Mouse (Mus musculus) megakaryocyte-erythroid progenitor cell, adult 5-6 weeks (primary cell): ENCODE data around the gene Olfr1301. TPM values are rescaled to one million over a fixed set of nuclear protein-coding genes. Genes with fewer than 3 reads are reported as not detected.

ENCODE experiments used
- ATAC-seq: replicated peaks from 2 replicates; pipeline ENCODE4 v1.8.0; 2016; ENCODE audit warnings: mild to moderate bottlenecking, inconsistent platforms; ENCODE audit not compliant: severe bottlenecking, poor library complexity, low FRiP score, low TSS enrichment
- total RNA-seq, 2 experiments: library from RNA; stranded (forward) in 1 of 2; stranded (reverse) in 1 of 2; fragments of 200-1000, 215-1000 nt in 1 of 2; fragments of >200 nt in 1 of 2; fragmentation: Nextera tagmentation in 1 of 2; gene quantifications; 2 replicates each; pipeline ENCODE4 v1.2.3; 2014 to 2017

Olfr1301 gene
- total RNA-seq (2014; fragmentation: Nextera tagmentation) (not detected in 2 replicates), total RNA-seq (2017) (not detected in 2 replicates)

DNA sequence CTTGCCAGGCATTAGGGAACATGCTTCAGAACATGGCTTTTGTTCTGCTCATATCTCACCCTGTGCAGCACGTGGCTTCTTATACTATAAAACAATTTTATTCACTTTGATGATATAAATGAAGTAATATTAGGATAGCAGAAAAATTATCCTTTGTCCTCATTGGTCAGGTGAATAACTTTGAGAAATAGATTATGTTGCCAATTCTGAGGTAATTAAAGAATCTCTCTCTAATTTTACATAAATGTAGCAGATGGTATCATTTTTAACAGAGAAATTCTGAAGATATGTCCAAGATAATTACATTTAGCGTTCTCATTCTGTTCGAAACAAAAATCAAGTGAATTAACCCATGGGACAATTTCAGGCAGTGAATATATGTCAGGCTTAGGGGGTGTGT lies at the start of gene Olfr1301:
TSS of gene Olfr1301 (plus strand) at position 301 of the 400 bp plus-strand sequence.
- ATAC-seq, result no peak

DNA sequence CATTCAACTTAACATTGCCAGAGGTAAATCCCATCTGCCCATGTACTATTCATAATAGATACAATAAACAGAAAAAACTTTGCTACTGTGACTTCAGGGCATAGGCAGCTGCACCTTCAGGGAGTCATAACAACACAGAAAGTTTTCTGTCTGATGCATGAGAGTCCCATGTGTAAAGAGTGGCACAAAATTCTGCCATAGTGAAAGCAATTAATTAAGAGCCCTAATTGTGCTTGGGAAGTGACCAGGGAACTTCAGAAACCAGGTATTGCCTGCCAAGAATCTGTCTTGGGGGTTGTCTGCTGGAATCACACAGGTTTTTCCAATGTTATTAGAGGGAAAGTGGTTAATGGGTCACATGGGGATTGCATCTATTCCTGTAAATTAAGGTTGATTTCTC lies 24.1 kb upstream of the Olfr1301 start:
- ATAC-seq, result no peak

DNA sequence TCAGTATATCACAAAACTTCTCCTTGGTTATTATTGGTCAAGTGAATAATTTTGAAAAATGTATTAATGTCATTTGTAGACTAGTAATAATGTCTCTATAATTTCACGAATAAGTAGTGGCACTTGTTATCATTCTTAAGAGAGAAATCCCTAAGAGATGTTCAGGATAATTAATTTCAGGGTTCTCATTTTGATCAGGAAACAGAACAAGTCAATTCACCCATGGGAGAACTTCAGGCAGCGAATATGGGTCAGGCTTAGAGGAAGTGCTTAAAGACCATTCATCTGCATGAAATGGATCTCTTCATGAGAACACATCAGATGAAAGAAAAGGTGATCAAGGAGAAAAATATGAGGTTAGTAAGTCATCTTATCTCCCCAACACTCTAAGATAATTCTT lies 26.3 kb downstream of the Olfr1301 start, which contains the start of gene Olfr1302:
TSS of gene Olfr1302 (plus strand) at position 301 of the 400 bp plus-strand sequence.
- no peak for ATAC-seq

Other genes starting within 250 kb of the Olfr1301 start
- gene Olfr1293-ps, start 225.8 kb upstream of the Olfr1301 start, total RNA-seq (2014; fragmentation: Nextera tagmentation), result not detected in 2 replicates
- not detected in 2 replicates for gene Olfr1293-ps, start 225.8 kb upstream of the Olfr1301 start, total RNA-seq (2017)
- not detected in 2 replicates for gene Olfr1294, start 210.7 kb upstream of the Olfr1301 start, total RNA-seq (2014; fragmentation: Nextera tagmentation)
- gene Olfr1294, start 210.7 kb upstream of the Olfr1301 start, total RNA-seq (2017), result not detected in 2 replicates
- gene Olfr1295, start 181.3 kb upstream of the Olfr1301 start, total RNA-seq (2014; fragmentation: Nextera tagmentation), result not detected in 2 replicates
- gene Olfr1295, start 181.3 kb upstream of the Olfr1301 start, total RNA-seq (2017), result not detected in 2 replicates
- gene Olfr1297, start 124.5 kb upstream of the Olfr1301 start, total RNA-seq (2014; fragmentation: Nextera tagmentation), result not detected in 2 replicates
- gene Olfr1297, start 124.5 kb upstream of the Olfr1301 start, total RNA-seq (2017), result not detected in 2 replicates
- not detected in 2 replicates for gene Olfr1298, start 101.8 kb upstream of the Olfr1301 start, total RNA-seq (2014; fragmentation: Nextera tagmentation)
- gene Olfr1298, start 101.8 kb upstream of the Olfr1301 start, total RNA-seq (2017), result not detected in 2 replicates
- not detected in 2 replicates for gene Olfr1299, start 89.6 kb upstream of the Olfr1301 start, total RNA-seq (2014; fragmentation: Nextera tagmentation)
- gene Olfr1299, start 89.6 kb upstream of the Olfr1301 start, total RNA-seq (2017), result not detected in 2 replicates
- gene Olfr1302, start 26.4 kb downstream of the Olfr1301 start, total RNA-seq (2014; fragmentation: Nextera tagmentation), result not detected in 2 replicates
- not detected in 2 replicates for gene Olfr1302, start 26.4 kb downstream of the Olfr1301 start, total RNA-seq (2017)
- gene Olfr1303, start 69.3 kb downstream of the Olfr1301 start, total RNA-seq (2014; fragmentation: Nextera tagmentation), result not detected in 2 replicates
- gene Olfr1303, start 69.3 kb downstream of the Olfr1301 start, total RNA-seq (2017), result not detected in 2 replicates
- gene Olfr1305, start 126.1 kb downstream of the Olfr1301 start, total RNA-seq (2014; fragmentation: Nextera tagmentation), result not detected in 2 replicates
- not detected in 2 replicates for gene Olfr1305, start 126.1 kb downstream of the Olfr1301 start, total RNA-seq (2017)
- gene Olfr1306, start 165.3 kb downstream of the Olfr1301 start, total RNA-seq (2014; fragmentation: Nextera tagmentation), result not detected in 2 replicates
- not detected in 2 replicates for gene Olfr1306, start 165.3 kb downstream of the Olfr1301 start, total RNA-seq (2017)
- not detected in 2 replicates for gene Olfr1307, start 198.4 kb downstream of the Olfr1301 start, total RNA-seq (2014; fragmentation: Nextera tagmentation)
- gene Olfr1307, start 198.4 kb downstream of the Olfr1301 start, total RNA-seq (2017), result not detected in 2 replicates
- not detected in 2 replicates for gene Olfr1308, start 213.9 kb downstream of the Olfr1301 start, total RNA-seq (2014; fragmentation: Nextera tagmentation)
- not detected in 2 replicates for gene Olfr1308, start 213.9 kb downstream of the Olfr1301 start, total RNA-seq (2017)
- not detected in 2 replicates for gene Olfr1309, start 239.3 kb downstream of the Olfr1301 start, total RNA-seq (2014; fragmentation: Nextera tagmentation)
- gene Olfr1309, start 239.3 kb downstream of the Olfr1301 start, total RNA-seq (2017), result not detected in 2 replicates